ENCODE assay signal across 22 mouse cellular contexts in the genomic region with DNA sequence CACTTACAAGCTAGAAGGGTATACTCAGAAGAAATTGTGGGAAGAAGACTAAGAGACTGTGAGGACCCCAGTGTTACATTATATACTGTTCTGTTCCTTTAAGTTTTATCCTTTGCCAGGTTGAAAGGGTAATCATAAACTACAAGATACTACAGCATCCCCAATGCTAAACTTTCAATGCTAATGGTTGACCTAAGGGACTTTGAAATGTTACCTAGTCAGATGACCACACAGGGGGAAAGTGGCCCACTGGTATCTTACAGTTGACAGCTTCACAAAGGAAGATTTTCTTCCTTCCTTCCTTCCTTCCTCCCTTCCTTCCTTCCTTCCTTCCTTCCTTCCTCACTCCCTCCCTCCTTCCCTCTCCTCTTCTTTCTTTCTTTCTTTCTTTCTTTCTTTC. TPM values are rescaled to one million over a fixed set of nuclear protein-coding genes. Genes with fewer than 3 reads are reported as not detected.
"Had no signal": no experiment of that assay in that cellular context is flagged by ENCODE, and none has a peak within 500 bp of the region (broad histone marks: within the 10 kb centered on the region; RNA-seq: fewer than 3 reads in every experiment).

No protein-coding gene starts in this region.

- H3K27me3 ChIP-seq: heart, embryonic 13.5 days; heart, embryonic 15.5 days; hindbrain, embryonic 13.5 days; hindbrain, embryonic 15.5 days; limb, embryonic 13.5 days; limb, embryonic 15.5 days; liver, embryonic 12.5 days had no signal

- H3K36me3 ChIP-seq: heart, embryonic 13.5 days; heart, embryonic 15.5 days; hindbrain, embryonic 13.5 days; hindbrain, embryonic 15.5 days; limb, embryonic 13.5 days; limb, embryonic 15.5 days; liver, embryonic 12.5 days had no signal

- H3K27ac ChIP-seq: heart, adult 2 months; heart, embryonic 13.5 days; heart, embryonic 15.5 days; hindbrain, embryonic 13.5 days; hindbrain, embryonic 15.5 days; hindbrain, postnatal 0 days; limb, embryonic 13.5 days; limb, embryonic 15.5 days; liver, embryonic 12.5 days; liver, embryonic 14.5 days had no signal

- H3K9ac ChIP-seq: forebrain, postnatal 0 days; heart, embryonic 13.5 days; heart, embryonic 15.5 days; hindbrain, embryonic 13.5 days; hindbrain, embryonic 15.5 days; limb, embryonic 13.5 days; limb, embryonic 15.5 days; liver, embryonic 12.5 days; liver, embryonic 14.5 days had no signal

- H3K4me3 ChIP-seq: heart, adult 2 months; heart, embryonic 13.5 days; heart, embryonic 15.5 days; hindbrain, embryonic 13.5 days; hindbrain, embryonic 15.5 days; limb, embryonic 13.5 days; limb, embryonic 15.5 days; liver, embryonic 12.5 days had no signal

- H3K4me1 ChIP-seq: heart, embryonic 13.5 days; heart, embryonic 15.5 days; hindbrain, embryonic 13.5 days; hindbrain, embryonic 15.5 days; limb, embryonic 13.5 days; limb, embryonic 15.5 days; liver, embryonic 12.5 days had no signal

- DNase-seq: forebrain, postnatal 0 days; gastrocnemius, postnatal 14 days; gastrocnemius, postnatal 36 days; heart, adult 11 months; heart, adult 2 months; heart, postnatal 14 days; heart, postnatal 36 days; kidney, adult 18-20 months; layer of hippocampus, adult 9-11 months; layer of hippocampus, postnatal 36 days; left cerebral cortex, postnatal 4 days had no signal

- H3K4me2 ChIP-seq: heart, embryonic 11.5 days; heart, embryonic 13.5 days; heart, embryonic 15.5 days; hindbrain, embryonic 13.5 days; hindbrain, embryonic 15.5 days; limb, embryonic 13.5 days; limb, embryonic 15.5 days; liver, embryonic 12.5 days had no signal

- ATAC-seq: forebrain, postnatal 0 days; hindbrain, postnatal 0 days; intestine, embryonic 16.5 days; liver, embryonic 12.5 days had no signal

- H3K9me3 ChIP-seq: heart, embryonic 13.5 days; heart, embryonic 15.5 days; hindbrain, embryonic 13.5 days; hindbrain, embryonic 15.5 days; limb, embryonic 13.5 days; limb, embryonic 15.5 days; liver, embryonic 12.5 days had no signal

RNA-seq across cellular contexts. Expression of gene Lrp2, which starts 32.5 kb away (rescaled TPM):
- polyA plus RNA-seq: limb, embryonic 15.5 days had no signal
